Mouse (Mus musculus): ENCODE measurements around the gene Gm525. TPM values are rescaled to one million over a fixed set of nuclear protein-coding genes. Genes with fewer than 3 reads are reported as not detected.

Gm525 gene
- polyA plus RNA-seq, 1 experiment from 2014 or later: not detected

- ATAC-seq: no peak
- H3K9me3 ChIP-seq (replicated peaks; ENCODE audit: control insufficient read depth, low read length, poor library complexity, severe bottlenecking): no peaks in the 10 kb centered on the region
- no peak overlapping the region for H3K9ac ChIP-seq (ENCODE audit: low read depth, low read length)
- H3K4me2 ChIP-seq (ENCODE audit: low read length): no peak overlapping the region
- no peaks in the 10 kb centered on the region for H3K27me3 ChIP-seq (ENCODE audit: control insufficient read depth, insufficient read depth, low read depth, low read length)
- no peak overlapping the region for H3K27ac ChIP-seq (ENCODE audit: low read length)
- 91% methylated on average over 17 of the region's 17 CpGs for WGBS
- no peaks in the 10 kb centered on the region for H3K36me3 ChIP-seq (ENCODE audit: control insufficient read depth, insufficient read depth, low read length)
- H3K4me1 ChIP-seq (ENCODE audit: control insufficient read depth, insufficient read depth, low read length): peaks cover 7% of the 10 kb centered on the region
- no peak overlapping the region for H3K4me3 ChIP-seq (ENCODE audit: low read depth, low read length)
These were observed 24.6 kb downstream of the Gm525 start for GRCm38 (mm10) chr11:89098083-89098835.

GRCm38 (mm10) chr11:89098930-89099329, 25.3 kb downstream of the Gm525 start:
- H3K27me3 ChIP-seq (ENCODE audit: control insufficient read depth, insufficient read depth, low read depth, low read length): no peaks in the 10 kb centered on the region

GRCm38 (mm10) chr11:89100403-89100802, 26.8 kb downstream of the Gm525 start:
- Histone ChIP-seq H3K4me2 (ENCODE audit: low read length) (peak overlapping the region; percentile 62), H3K27me3 (ENCODE audit: control insufficient read depth, insufficient read depth, low read depth, low read length) (no peaks in the 10 kb centered on the region), H3K9ac (ENCODE audit: low read depth, low read length) (peak overlapping the region; percentile 42; the same call in 1 of the 2 replicates), H3K36me3 (ENCODE audit: control insufficient read depth, insufficient read depth, low read length) (no peaks in the 10 kb centered on the region), H3K4me1 (ENCODE audit: control insufficient read depth, insufficient read depth, low read length) (peaks cover 7% of the 10 kb centered on the region), H3K27ac (ENCODE audit: low read length) (no peak overlapping the region), H3K4me3 (ENCODE audit: low read depth, low read length) (peak overlapping the region; percentile 24), H3K9me3 (replicated peaks; ENCODE audit: control insufficient read depth, low read length, poor library complexity, severe bottlenecking) (no peaks in the 10 kb centered on the region)
- peak; percentile 85 for ATAC-seq
- 1% methylated on average over 9 of the region's 9 CpGs for WGBS

More at GRCm38 (mm10) chr11:89098930-89099329, 25.3 kb downstream of the Gm525 start:
- H3K4me1 ChIP-seq (ENCODE audit: control insufficient read depth, insufficient read depth, low read length): peaks cover 7% of the 10 kb centered on the region
- ATAC-seq: no peak
- no peak overlapping the region for H3K4me3 ChIP-seq (ENCODE audit: low read depth, low read length)
- no peak overlapping the region for H3K9ac ChIP-seq (ENCODE audit: low read depth, low read length)
- H3K9me3 ChIP-seq (replicated peaks; ENCODE audit: control insufficient read depth, low read length, poor library complexity, severe bottlenecking): no peaks in the 10 kb centered on the region
- H3K36me3 ChIP-seq (ENCODE audit: control insufficient read depth, insufficient read depth, low read length): no peaks in the 10 kb centered on the region
- no peak overlapping the region for H3K4me2 ChIP-seq (ENCODE audit: low read length)
- WGBS: 74% methylated on average over 6 of the region's 6 CpGs
- H3K27ac ChIP-seq (ENCODE audit: low read length): no peak overlapping the region

- Histone ChIP-seq H3K4me1 (ENCODE audit: control insufficient read depth, insufficient read depth, low read length) (peaks cover 7% of the 10 kb centered on the region), H3K27ac (ENCODE audit: low read length) (peak overlapping the region; percentile 19; the same call in 1 of the 2 replicates), H3K9ac (ENCODE audit: low read depth, low read length) (peak overlapping the region; percentile 42), H3K4me2 (ENCODE audit: low read length) (peak overlapping the region; percentile 62), H3K27me3 (ENCODE audit: control insufficient read depth, insufficient read depth, low read depth, low read length) (no peaks in the 10 kb centered on the region), H3K36me3 (ENCODE audit: control insufficient read depth, insufficient read depth, low read length) (no peaks in the 10 kb centered on the region), H3K9me3 (replicated peaks; ENCODE audit: control insufficient read depth, low read length, poor library complexity, severe bottlenecking) (no peaks in the 10 kb centered on the region), H3K4me3 (ENCODE audit: low read depth, low read length) (peak overlapping the region; percentile 24)
- WGBS: 30% methylated on average over 17 of the region's 17 CpGs
- peak; percentile 42 for ATAC-seq
These were observed 27.2 kb downstream of the Gm525 start for GRCm38 (mm10) chr11:89100826-89101321.

- ATAC-seq: no peak
- WGBS: 93% methylated on average over 14 of the region's 14 CpGs
- H3K27me3 ChIP-seq (ENCODE audit: control insufficient read depth, insufficient read depth, low read depth, low read length): no peaks in the 10 kb centered on the region
These were observed 29.5 kb downstream of the Gm525 start for GRCm38 (mm10) chr11:89103166-89103565.

GRCm38 (mm10) chr11:89105211-89105610, 31.6 kb downstream of the Gm525 start:
- Histone ChIP-seq H3K4me1 (ENCODE audit: control insufficient read depth, insufficient read depth, low read length) (peaks cover 7% of the 10 kb centered on the region), H3K9me3 (replicated peaks; ENCODE audit: control insufficient read depth, low read length, poor library complexity, severe bottlenecking) (no peaks in the 10 kb centered on the region), H3K4me2 (ENCODE audit: low read length) (no peak overlapping the region), H3K27me3 (ENCODE audit: control insufficient read depth, insufficient read depth, low read depth, low read length) (no peaks in the 10 kb centered on the region), H3K27ac (ENCODE audit: low read length) (no peak overlapping the region), H3K36me3 (ENCODE audit: control insufficient read depth, insufficient read depth, low read length) (no peaks in the 10 kb centered on the region), H3K4me3 (ENCODE audit: low read depth, low read length) (no peak overlapping the region), H3K9ac (ENCODE audit: low read depth, low read length) (no peak overlapping the region)
- WGBS: 94% methylated on average over 8 of the region's 8 CpGs
- ATAC-seq: no peak

More at GRCm38 (mm10) chr11:89103166-89103565, 29.5 kb downstream of the Gm525 start:
- Histone ChIP-seq H3K36me3 (ENCODE audit: control insufficient read depth, insufficient read depth, low read length) (no peaks in the 10 kb centered on the region), H3K4me2 (ENCODE audit: low read length) (no peak overlapping the region), H3K4me3 (ENCODE audit: low read depth, low read length) (no peak overlapping the region), H3K9me3 (replicated peaks; ENCODE audit: control insufficient read depth, low read length, poor library complexity, severe bottlenecking) (no peaks in the 10 kb centered on the region), H3K4me1 (ENCODE audit: control insufficient read depth, insufficient read depth, low read length) (peaks cover 7% of the 10 kb centered on the region), H3K9ac (ENCODE audit: low read depth, low read length) (no peak overlapping the region), H3K27ac (ENCODE audit: low read length) (no peak overlapping the region)

- Histone ChIP-seq H3K9ac (ENCODE audit: low read depth, low read length) (no peak overlapping the region), H3K36me3 (ENCODE audit: control insufficient read depth, insufficient read depth, low read length) (no peaks in the 10 kb centered on the region), H3K27ac (ENCODE audit: low read length) (no peak overlapping the region), H3K4me2 (ENCODE audit: low read length) (no peak overlapping the region), H3K4me3 (ENCODE audit: low read depth, low read length) (no peak overlapping the region), H3K9me3 (replicated peaks; ENCODE audit: control insufficient read depth, low read length, poor library complexity, severe bottlenecking) (no peaks in the 10 kb centered on the region), H3K4me1 (ENCODE audit: control insufficient read depth, insufficient read depth, low read length) (peaks cover 4% of the 10 kb centered on the region), H3K27me3 (ENCODE audit: control insufficient read depth, insufficient read depth, low read depth, low read length) (no peaks in the 10 kb centered on the region)
- ATAC-seq: no peak
- WGBS: 89% methylated on average over 11 of the region's 11 CpGs
These were observed 32.2 kb downstream of the Gm525 start for GRCm38 (mm10) chr11:89105823-89106222.

- Histone ChIP-seq H3K36me3 (ENCODE audit: control insufficient read depth, insufficient read depth, low read length) (no peaks in the 10 kb centered on the region), H3K27ac (ENCODE audit: low read length) (no peak overlapping the region), H3K4me2 (ENCODE audit: low read length) (no peak overlapping the region), H3K27me3 (ENCODE audit: control insufficient read depth, insufficient read depth, low read depth, low read length) (no peaks in the 10 kb centered on the region), H3K9ac (ENCODE audit: low read depth, low read length) (no peak overlapping the region), H3K9me3 (replicated peaks; ENCODE audit: control insufficient read depth, low read length, poor library complexity, severe bottlenecking) (no peaks in the 10 kb centered on the region), H3K4me3 (ENCODE audit: low read depth, low read length) (no peak overlapping the region), H3K4me1 (ENCODE audit: control insufficient read depth, insufficient read depth, low read length) (no peaks in the 10 kb centered on the region)
- 30% methylated on average over 12 of the region's 12 CpGs for WGBS
- no peak for ATAC-seq
These were observed 33.7 kb downstream of the Gm525 start for GRCm38 (mm10) chr11:89107180-89107807.

GRCm38 (mm10) chr11:89124411-89124810, 50.8 kb downstream of the Gm525 start:
- Histone ChIP-seq H3K4me1 (ENCODE audit: control insufficient read depth, insufficient read depth, low read length) (no peaks in the 10 kb centered on the region; the same call in 1 of the 2 replicates), H3K4me3 (ENCODE audit: low read depth, low read length) (no peak overlapping the region), H3K4me2 (ENCODE audit: low read length) (no peak overlapping the region), H3K9me3 (replicated peaks; ENCODE audit: control insufficient read depth, low read length, poor library complexity, severe bottlenecking) (no peaks in the 10 kb centered on the region), H3K27me3 (ENCODE audit: control insufficient read depth, insufficient read depth, low read depth, low read length) (no peaks in the 10 kb centered on the region), H3K36me3 (ENCODE audit: control insufficient read depth, insufficient read depth, low read length) (no peaks in the 10 kb centered on the region), H3K27ac (ENCODE audit: low read length) (no peak overlapping the region), H3K9ac (ENCODE audit: low read depth, low read length) (no peak overlapping the region)
- no peak for ATAC-seq
- 24% methylated on average over 13 of the region's 13 CpGs for WGBS

All from midbrain, embryonic 16.5 days (tissue).